Mouse (Mus musculus): ENCODE measurements around the gene Cd160.

The Cd160 gene

DNA sequence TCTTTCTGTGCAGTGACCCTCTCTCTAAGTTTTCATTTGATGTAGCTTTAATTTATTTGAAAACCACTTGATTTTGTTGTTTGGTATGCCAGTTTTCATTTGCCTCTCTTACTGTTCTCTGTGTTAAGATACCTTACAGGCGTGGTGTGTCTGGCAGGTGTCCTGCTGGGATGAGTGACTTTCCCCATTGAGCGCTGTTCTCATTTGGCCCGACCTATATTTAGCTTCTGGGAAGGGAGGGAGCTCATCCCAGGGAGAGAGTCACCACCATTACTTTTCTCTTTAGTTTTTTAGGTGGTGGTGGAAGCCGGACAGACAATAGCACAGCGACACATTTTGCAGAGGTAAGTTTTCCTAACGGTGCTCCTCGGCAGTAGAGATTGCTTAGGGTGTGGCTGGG lies 71.5 kb downstream of the Cd160 start:
- peak; percentile 55 for DNase-seq

DNA sequence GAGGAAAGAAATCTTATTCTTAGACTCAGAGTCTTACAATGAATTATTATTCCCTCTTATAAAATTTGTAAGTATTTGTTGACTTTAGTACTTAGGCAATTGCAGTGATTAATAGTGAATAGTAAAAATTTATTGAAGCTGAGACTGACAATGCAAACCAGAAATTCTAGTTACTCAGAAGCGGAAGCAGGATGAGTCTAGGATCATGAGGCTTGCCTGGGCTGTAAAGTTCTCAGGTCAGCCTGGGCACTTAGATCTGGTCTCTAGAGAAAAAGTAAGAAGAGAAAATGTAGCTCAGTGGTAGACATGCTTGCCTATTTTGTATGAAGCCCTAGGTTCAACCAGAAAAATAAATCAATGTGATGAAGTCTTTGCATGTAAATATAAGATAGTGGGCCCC lies 73.2 kb downstream of the Cd160 start:
- DNase-seq, result no peak
